Mouse (Mus musculus) kidney, adult 11 months (tissue): ENCODE measurements around the gene Gm9747.

Experiments
- DNase-seq: peaks from one replicate; pipeline ENCODE4 v3.0.0; 2022

Gene Gm9747

GRCm38 (mm10) chr1:82258331-82258730, 25.4 kb downstream of the Gm9747 start:
- no peak for DNase-seq

DNA sequence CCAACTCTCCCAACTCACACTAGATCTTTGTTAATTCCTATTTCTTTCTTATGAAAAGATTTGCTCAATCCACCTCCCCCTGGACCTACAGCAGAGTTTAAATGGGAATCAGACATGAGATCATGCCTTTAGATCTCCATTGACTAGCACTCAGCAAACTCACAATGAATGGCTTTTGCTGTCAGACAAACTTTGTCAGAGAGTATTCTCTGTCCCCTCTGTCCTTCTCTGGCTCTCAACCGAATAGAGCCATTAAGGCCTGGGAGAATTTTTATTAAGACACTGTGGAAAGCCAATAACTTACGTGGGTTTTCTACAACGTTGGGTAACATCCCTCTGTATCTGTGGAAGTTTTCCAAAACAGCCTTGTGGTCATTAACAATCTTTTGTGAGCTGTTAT, 27.1 kb downstream of the Gm9747 start:
- no peak for DNase-seq

DNA sequence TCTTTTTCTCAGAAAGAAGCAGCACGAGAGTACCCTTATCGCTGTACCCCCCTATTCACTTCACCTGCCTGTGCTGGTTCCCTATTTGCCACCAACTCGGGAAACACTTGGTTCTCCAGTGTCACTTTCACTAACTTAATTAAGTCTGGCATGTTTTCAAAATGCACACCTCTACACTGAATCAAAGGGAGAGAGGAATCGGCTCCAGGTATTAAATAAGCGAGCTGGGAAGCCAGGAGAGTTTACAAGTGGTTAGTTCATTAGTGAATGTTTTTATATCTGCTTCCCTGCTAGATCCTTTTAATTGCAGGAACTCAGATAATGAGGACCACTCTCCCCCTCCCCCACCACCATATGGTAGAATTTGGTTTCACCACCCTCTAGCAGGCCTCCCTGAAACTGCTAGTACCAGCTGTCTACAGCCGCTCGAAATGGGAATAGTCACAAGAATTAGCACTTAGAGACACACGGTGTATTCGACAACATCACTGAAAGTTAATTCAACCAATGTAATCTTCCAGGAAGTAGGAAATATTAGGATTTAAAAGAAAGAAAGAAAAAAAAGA, 28.2 kb downstream of the Gm9747 start:
- DNase-seq, result no peak

DNA sequence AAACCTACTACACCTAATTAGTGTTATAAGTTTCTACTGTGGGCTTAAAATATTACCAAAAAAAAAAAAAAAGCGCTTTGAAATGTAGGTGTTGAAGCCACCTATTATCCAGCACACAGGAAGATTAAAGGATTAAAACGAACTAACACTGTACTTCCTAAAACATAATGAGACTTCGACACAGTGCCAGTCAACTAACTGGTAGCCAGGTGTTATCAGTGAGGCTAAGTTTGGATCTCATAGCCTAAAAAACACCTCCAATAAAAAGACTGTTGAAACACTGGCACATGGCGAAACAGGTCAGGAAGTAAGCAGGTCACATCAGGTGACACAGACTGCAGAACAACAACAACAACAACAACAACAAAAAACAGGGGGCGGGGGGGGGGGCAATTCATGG, 28.7 kb downstream of the Gm9747 start:
- no peak for DNase-seq

DNA sequence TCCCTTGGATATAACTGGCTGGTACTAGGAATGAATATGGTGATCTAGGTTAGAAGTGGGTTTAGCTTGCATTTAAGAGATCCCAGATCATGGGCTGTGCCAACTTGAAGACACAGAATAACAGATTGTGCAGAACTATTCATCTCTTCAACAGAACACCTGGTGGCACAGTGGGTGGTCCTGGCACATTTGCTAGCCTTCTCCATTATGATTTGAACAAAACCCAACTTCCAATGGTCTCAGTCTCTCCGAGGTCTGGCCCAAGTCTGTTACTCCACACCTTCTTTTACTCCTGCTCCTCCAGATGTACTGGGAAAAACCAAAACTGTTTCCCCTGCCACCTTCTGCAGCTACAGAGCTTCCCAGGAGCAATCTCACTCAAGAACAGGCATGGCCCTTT, 29.4 kb downstream of the Gm9747 start:
- DNase-seq, result no peak

GRCm38 (mm10) chr1:82267547-82267946, 34.6 kb downstream of the Gm9747 start:
- no peak for DNase-seq

- DNase-seq, result no peak
These were observed 39.3 kb downstream of the Gm9747 start for GRCm38 (mm10) chr1:82272231-82272630.

GRCm38 (mm10) chr1:82273529-82273928, 40.6 kb downstream of the Gm9747 start:
- DNase-seq, result no peak

GRCm38 (mm10) chr1:82274361-82274760, 41.4 kb downstream of the Gm9747 start:
- no peak for DNase-seq

- no peak for DNase-seq
These were observed 46.9 kb downstream of the Gm9747 start for GRCm38 (mm10) chr1:82279768-82280167.

- no peak for DNase-seq
These were observed 48.9 kb downstream of the Gm9747 start for GRCm38 (mm10) chr1:82281823-82282222.

- peak; percentile 90 for DNase-seq
These were observed 50.2 kb downstream of the Gm9747 start for GRCm38 (mm10) chr1:82282992-82283611.

DNA sequence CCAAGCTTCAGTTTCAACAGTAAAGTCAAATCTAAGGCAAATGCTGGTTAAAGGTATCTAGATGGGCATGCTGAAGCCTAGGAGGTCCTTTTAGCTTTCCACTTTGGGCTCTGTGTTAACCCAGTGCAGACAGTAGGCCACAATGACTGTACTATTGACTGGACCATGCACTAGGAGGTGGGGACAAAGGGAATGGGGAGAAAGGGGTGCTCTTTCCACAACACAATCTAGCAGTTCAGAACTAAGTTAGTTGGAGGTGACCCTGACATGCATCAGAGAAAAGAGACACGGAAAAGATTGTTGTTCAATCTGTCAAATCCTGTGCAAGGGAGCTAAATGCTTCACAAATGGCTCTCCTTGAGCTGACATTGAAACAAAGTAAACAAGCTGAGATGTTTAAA, 51.0 kb downstream of the Gm9747 start:
- peak; percentile 45 for DNase-seq

DNA sequence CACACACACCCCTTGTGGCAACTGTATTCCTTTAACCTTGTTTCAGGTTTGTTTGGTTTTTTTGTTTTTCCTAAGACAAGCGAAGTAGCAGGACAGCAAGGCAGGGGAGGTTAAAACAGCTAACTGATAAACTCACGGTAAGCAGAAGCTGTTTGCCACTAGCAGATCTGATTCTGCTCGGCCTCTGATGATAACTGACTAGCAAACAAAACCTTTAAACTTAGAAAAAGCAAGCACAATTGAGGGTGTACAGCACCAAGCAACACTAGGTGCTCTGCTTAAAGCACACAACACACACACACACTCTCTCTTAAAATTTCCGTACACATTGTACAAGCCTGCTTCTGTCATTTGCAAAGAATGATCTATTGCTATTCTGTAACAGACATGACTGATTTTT, 51.5 kb downstream of the Gm9747 start:
- no peak for DNase-seq
